Mouse (Mus musculus): ENCODE data around the gene Nkd2. TPM values are rescaled to one million over a fixed set of nuclear protein-coding genes. Genes with fewer than 3 reads are reported as not detected.

Gene Nkd2
- polyA plus RNA-seq, 1 experiment, result 3.5 TPM

GRCm38 (mm10) chr13:73823711-73824110 is 23.7 kb downstream of the Nkd2 start:
- no peak overlapping the region for H3K27ac ChIP-seq (ENCODE audit: insufficient read depth, low read length)
- H3K4me3 ChIP-seq (ENCODE audit: insufficient read depth, low read length), result no peak overlapping the region
- no peak for TF ChIP-seq CTCF (IDR thresholded peaks at IDR 0.05; ENCODE audit: extremely low read depth, insufficient read depth, low read length)
- no peak for TF ChIP-seq POLR2A (IDR thresholded peaks at IDR 0.05; ENCODE audit: extremely low read depth, insufficient read depth, low read length)
- H3K4me1 ChIP-seq (ENCODE audit: control insufficient read depth, insufficient read depth, low read length), result no peaks in the 10 kb centered on the region

- Histone ChIP-seq H3K4me3 (ENCODE audit: insufficient read depth, low read length) (no peak overlapping the region), H3K27ac (ENCODE audit: insufficient read depth, low read length) (no peak overlapping the region), H3K4me1 (ENCODE audit: control insufficient read depth, insufficient read depth, low read length) (no peaks in the 10 kb centered on the region)
- no peak for TF ChIP-seq POLR2A (IDR thresholded peaks at IDR 0.05; ENCODE audit: extremely low read depth, insufficient read depth, low read length)
- TF ChIP-seq CTCF (IDR thresholded peaks at IDR 0.05; ENCODE audit: extremely low read depth, insufficient read depth, low read length), result peak; percentile 83
Measured at GRCm38 (mm10) chr13:73822187-73822800, 25.1 kb downstream of the Nkd2 start.

- TF ChIP-seq CTCF (IDR thresholded peaks at IDR 0.05; ENCODE audit: extremely low read depth, insufficient read depth, low read length), result no peak
- no peak for TF ChIP-seq POLR2A (IDR thresholded peaks at IDR 0.05; ENCODE audit: extremely low read depth, insufficient read depth, low read length)
- Histone ChIP-seq H3K4me1 (ENCODE audit: control insufficient read depth, insufficient read depth, low read length) (no peaks in the 10 kb centered on the region), H3K27ac (ENCODE audit: insufficient read depth, low read length) (no peak overlapping the region), H3K4me3 (ENCODE audit: insufficient read depth, low read length) (no peak overlapping the region)
Measured at GRCm38 (mm10) chr13:73821251-73821650, 26.2 kb downstream of the Nkd2 start.

GRCm38 (mm10) chr13:73818921-73819320 is 28.5 kb downstream of the Nkd2 start:
- Histone ChIP-seq H3K27ac (ENCODE audit: insufficient read depth, low read length) (no peak overlapping the region), H3K4me3 (ENCODE audit: insufficient read depth, low read length) (no peak overlapping the region), H3K4me1 (ENCODE audit: control insufficient read depth, insufficient read depth, low read length) (no peaks in the 10 kb centered on the region)
- no peak for TF ChIP-seq CTCF (IDR thresholded peaks at IDR 0.05; ENCODE audit: extremely low read depth, insufficient read depth, low read length)
- TF ChIP-seq POLR2A (IDR thresholded peaks at IDR 0.05; ENCODE audit: extremely low read depth, insufficient read depth, low read length), result no peak

GRCm38 (mm10) chr13:73816338-73816737 is 31.1 kb downstream of the Nkd2 start:
- no peak overlapping the region for H3K4me3 ChIP-seq (ENCODE audit: insufficient read depth, low read length)
- H3K27ac ChIP-seq (ENCODE audit: insufficient read depth, low read length), result no peak overlapping the region
- no peaks in the 10 kb centered on the region for H3K4me1 ChIP-seq (ENCODE audit: control insufficient read depth, insufficient read depth, low read length)
- TF ChIP-seq POLR2A (IDR thresholded peaks at IDR 0.05; ENCODE audit: extremely low read depth, insufficient read depth, low read length) (no peak), CTCF (IDR thresholded peaks at IDR 0.05; ENCODE audit: extremely low read depth, insufficient read depth, low read length) (no peak)

- Histone ChIP-seq H3K4me1 (ENCODE audit: control insufficient read depth, insufficient read depth, low read length) (no peaks in the 10 kb centered on the region), H3K27ac (ENCODE audit: insufficient read depth, low read length) (no peak overlapping the region), H3K4me3 (ENCODE audit: insufficient read depth, low read length) (no peak overlapping the region)
- no peak for TF ChIP-seq CTCF (IDR thresholded peaks at IDR 0.05; ENCODE audit: extremely low read depth, insufficient read depth, low read length)
- no peak for TF ChIP-seq POLR2A (IDR thresholded peaks at IDR 0.05; ENCODE audit: extremely low read depth, insufficient read depth, low read length)
Measured at GRCm38 (mm10) chr13:73814181-73814580, 33.2 kb downstream of the Nkd2 start.

GRCm38 (mm10) chr13:73812936-73813335 is 34.5 kb downstream of the Nkd2 start:
- H3K27ac ChIP-seq (ENCODE audit: insufficient read depth, low read length), result no peak overlapping the region
- no peaks in the 10 kb centered on the region for H3K4me1 ChIP-seq (ENCODE audit: control insufficient read depth, insufficient read depth, low read length)
- no peak overlapping the region for H3K4me3 ChIP-seq (ENCODE audit: insufficient read depth, low read length)
- TF ChIP-seq POLR2A (IDR thresholded peaks at IDR 0.05; ENCODE audit: extremely low read depth, insufficient read depth, low read length) (no peak), CTCF (IDR thresholded peaks at IDR 0.05; ENCODE audit: extremely low read depth, insufficient read depth, low read length) (no peak)

- H3K27ac ChIP-seq (ENCODE audit: insufficient read depth, low read length), result no peak overlapping the region
- no peak overlapping the region for H3K4me3 ChIP-seq (ENCODE audit: insufficient read depth, low read length)
- no peaks in the 10 kb centered on the region for H3K4me1 ChIP-seq (ENCODE audit: control insufficient read depth, insufficient read depth, low read length)
- TF ChIP-seq POLR2A (IDR thresholded peaks at IDR 0.05; ENCODE audit: extremely low read depth, insufficient read depth, low read length), result no peak
- TF ChIP-seq CTCF (IDR thresholded peaks at IDR 0.05; ENCODE audit: extremely low read depth, insufficient read depth, low read length), result no peak
Measured at GRCm38 (mm10) chr13:73804914-73805313, 42.5 kb downstream of the Nkd2 start.

- TF ChIP-seq CTCF (IDR thresholded peaks at IDR 0.05; ENCODE audit: extremely low read depth, insufficient read depth, low read length), result no peak
- no peak for TF ChIP-seq POLR2A (IDR thresholded peaks at IDR 0.05; ENCODE audit: extremely low read depth, insufficient read depth, low read length)
- Histone ChIP-seq H3K27ac (ENCODE audit: insufficient read depth, low read length) (no peak overlapping the region), H3K4me1 (ENCODE audit: control insufficient read depth, insufficient read depth, low read length) (no peaks in the 10 kb centered on the region), H3K4me3 (ENCODE audit: insufficient read depth, low read length) (no peak overlapping the region)
Measured at GRCm38 (mm10) chr13:73803450-73804178, 43.8 kb downstream of the Nkd2 start.

- TF ChIP-seq POLR2A (IDR thresholded peaks at IDR 0.05; ENCODE audit: extremely low read depth, insufficient read depth, low read length) (no peak), CTCF (IDR thresholded peaks at IDR 0.05; ENCODE audit: extremely low read depth, insufficient read depth, low read length) (no peak)
- Histone ChIP-seq H3K27ac (ENCODE audit: insufficient read depth, low read length) (no peak overlapping the region), H3K4me1 (ENCODE audit: control insufficient read depth, insufficient read depth, low read length) (no peaks in the 10 kb centered on the region)
Measured at GRCm38 (mm10) chr13:73799110-73799509, 48.3 kb downstream of the Nkd2 start.

More at GRCm38 (mm10) chr13:73799110-73799509, 48.3 kb downstream of the Nkd2 start:
- no peak overlapping the region for H3K4me3 ChIP-seq (ENCODE audit: insufficient read depth, low read length)
